Mouse (Mus musculus) forebrain, postnatal 0 days (tissue): ENCODE measurements around the gene Ppard. TPM values are rescaled to one million over a fixed set of nuclear protein-coding genes. Genes with fewer than 3 reads are reported as not detected.

Experiments used
- ATAC-seq: fragments of 200-750 bp; cut with Nextera tagmentation; 2 replicates; pipeline ENCODE4 v1.8.0; 2017; ENCODE audit warnings: mild to moderate bottlenecking, moderate library complexity
- DNase-seq: peaks from one replicate; pipeline ENCODE4 v3.0.0-alpha.2; 2015
- H3K27ac ChIP-seq: fragments of 300-500 bp; sonication (generic); 2 replicates; pipeline ENCODE4 v1.5.1; 2014; ENCODE audit warnings: low read depth, mild to moderate bottlenecking, antibody characterized with exemption, low read length, moderate library complexity, mixed read lengths
- H3K27me3 ChIP-seq: fragments of 300-500 bp; sonication (generic); 2 replicates; pipeline ENCODE4 v1.6.1; 2014; ENCODE audit warnings: mild to moderate bottlenecking, low read length, mixed read lengths; ENCODE audit not compliant: insufficient read depth
- H3K36me3 ChIP-seq: fragments of 300-500 bp; sonication (generic); 2 replicates; pipeline ENCODE4 v1.6.1; 2014; ENCODE audit warnings: mild to moderate bottlenecking, moderate library complexity; ENCODE audit not compliant: insufficient read depth
- H3K4me1 ChIP-seq: fragments of 300-500 bp; sonication (generic); 2 replicates; pipeline ENCODE4 v1.6.1; 2014; ENCODE audit warnings: antibody characterized with exemption; ENCODE audit not compliant: insufficient read depth
- H3K4me2 ChIP-seq: fragments of 300-500 bp; sonication (generic); 2 replicates; pipeline ENCODE4 v1.6.1; 2014; ENCODE audit warnings: low read depth, mild to moderate bottlenecking, moderate library complexity
- H3K4me3 ChIP-seq: fragments of 300-500 bp; sonication (generic); 2 replicates; pipeline ENCODE4 v1.5.1; 2014; ENCODE audit warnings: low read depth, low read length, mixed read lengths
- H3K9ac ChIP-seq: fragments of 300-500 bp; sonication (generic); 2 replicates; pipeline ENCODE4 v1.6.1; 2014; ENCODE audit warnings: mild to moderate bottlenecking
- H3K9me3 ChIP-seq: fragments of 300-500 bp; sonication (generic); 2 replicates; pipeline ENCODE4 v1.6.1; 2016; ENCODE audit warnings: low read length
- CTCF ChIP-seq: sonication (generic); IDR thresholded peaks from 2 replicates; pipeline ENCODE4 v1.5.1; 2016; ENCODE audit warnings: antibody characterized with exemption, control low read depth, low read depth
- WGBS: fragments of 180-500 bp; shearing (Covaris S2); extraction: QIAGEN DNeasy Blood & Tissue Kit; methylation state at CpG from one replicate; pipeline ENCODE4 v1.1.7; 2014; 5-methylcytosine and 5-hydroxymethylcytosine counted together
- polyA plus RNA-seq: library from polyadenylated mRNA; unstranded; fragments of >200 nt; fragmentation: Nextera tagmentation; extraction: Ambion mirVana; gene quantifications from 2 replicates; pipeline ENCODE4 v1.2.1, GENCODE M21; 2015
- total RNA-seq: library from RNA; depleted of rRNA; stranded (reverse); fragments of >200 nt; gene quantifications from 2 replicates; pipeline ENCODE4 v1.2.3, GENCODE M21; 2014

Ppard gene
- total and polyA plus RNA-seq, 2 experiments from 2014 or later: 1.3 to 7.9 TPM

DNA sequence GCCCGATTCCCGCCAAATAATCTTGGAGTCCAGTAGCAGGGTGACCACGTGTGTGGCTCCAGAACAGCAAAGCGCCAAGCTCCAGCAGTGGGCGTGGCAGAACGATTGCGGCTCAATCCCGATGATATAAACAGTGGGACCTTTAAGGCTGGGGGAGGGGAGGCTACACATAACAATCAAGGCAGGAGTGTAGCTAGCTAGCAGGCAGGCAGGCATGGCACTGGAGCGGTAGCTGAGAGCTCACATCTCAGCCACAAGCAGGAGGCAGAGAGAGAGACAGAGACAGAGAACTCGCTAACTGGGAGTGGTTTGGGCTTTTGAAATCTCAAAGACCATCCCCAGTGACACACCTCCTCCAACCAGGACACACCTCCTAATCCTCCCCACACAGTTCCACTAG is 72.7 kb downstream of the Ppard start:
- no peaks in the 10 kb centered on the region for H3K27me3 ChIP-seq
- 51% methylated on average over 10 of the region's 10 CpGs for WGBS
- H3K4me3 ChIP-seq: no peak overlapping the region
- TF ChIP-seq CTCF: no peak
- H3K4me2 ChIP-seq: no peak overlapping the region
- no peaks in the 10 kb centered on the region for H3K4me1 ChIP-seq
- H3K9me3 ChIP-seq: no peaks in the 10 kb centered on the region
- H3K9ac ChIP-seq: no peak overlapping the region
- H3K27ac ChIP-seq: no peak overlapping the region
- no peaks in the 10 kb centered on the region for H3K36me3 ChIP-seq
- ATAC-seq (no peak), DNase-seq (no peak)

DNA sequence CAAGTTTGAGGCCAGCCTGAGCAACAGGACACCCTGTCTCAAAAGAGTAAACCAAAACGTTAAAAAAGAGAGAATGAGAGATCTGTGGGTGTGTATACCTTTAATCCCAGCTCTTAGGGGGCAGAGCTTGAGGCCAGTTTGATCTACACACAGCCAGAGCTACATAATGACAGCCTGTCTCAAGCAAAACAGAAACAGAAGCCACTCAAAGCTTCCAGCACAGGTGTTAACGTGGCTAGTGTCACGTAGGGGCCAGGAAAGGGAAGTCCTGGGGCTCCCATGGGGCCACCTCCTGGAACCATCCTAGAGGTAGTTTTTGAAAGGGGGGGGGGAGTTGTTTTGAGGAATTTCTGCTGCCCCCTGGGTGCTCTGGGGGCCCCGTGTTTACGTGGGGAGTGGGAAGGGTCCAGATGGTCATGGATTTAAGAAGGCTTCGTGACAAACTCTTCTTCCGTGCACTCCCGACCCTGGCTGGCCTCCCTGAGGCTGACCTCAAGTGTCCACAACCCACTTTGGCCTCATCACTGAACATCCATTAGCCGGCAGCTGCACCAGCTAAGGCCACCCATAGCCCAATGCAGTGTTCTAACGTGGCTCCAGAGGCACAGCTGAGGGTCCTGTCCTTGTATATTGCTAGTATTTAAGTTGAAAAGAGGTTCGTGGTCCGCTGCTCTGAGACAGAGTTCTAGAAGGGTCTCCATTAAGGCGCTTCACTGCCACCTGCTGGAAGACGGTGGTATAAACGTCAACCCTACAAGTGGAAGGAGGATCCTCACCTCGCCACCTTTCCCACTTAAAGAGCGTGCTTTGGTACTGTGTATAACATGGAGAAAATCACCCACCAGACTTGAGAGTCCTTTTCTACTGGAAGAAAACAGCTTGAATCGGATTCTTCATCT is 76.0 kb downstream of the Ppard start:
- ATAC-seq: no peak
- no peak overlapping the region for H3K9ac ChIP-seq
- 21% methylated on average over 18 of the region's 18 CpGs for WGBS

DNA sequence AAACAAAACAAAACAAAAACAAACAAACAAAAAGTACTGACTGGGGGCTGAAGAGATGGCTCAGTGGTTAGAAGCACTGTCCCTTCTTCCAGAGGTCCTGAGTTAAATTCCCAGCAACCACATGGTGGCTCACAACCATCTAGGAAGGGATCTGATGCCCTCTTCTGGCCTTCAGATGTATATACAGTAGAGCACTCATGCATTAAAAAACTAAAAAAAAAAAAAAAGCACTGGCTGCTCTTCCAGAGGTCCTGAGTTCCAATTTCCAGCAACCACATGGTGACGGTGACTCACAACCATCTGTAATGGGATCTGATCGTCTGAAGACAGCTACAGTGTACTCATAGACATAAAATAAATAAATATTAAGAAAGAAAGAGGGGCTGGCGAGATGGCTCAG is 78.3 kb downstream of the Ppard start:
- WGBS: 74% methylated on average over 3 of the region's 3 CpGs
- Histone ChIP-seq H3K27ac (no peak overlapping the region), H3K9ac (no peak overlapping the region), H3K36me3 (peaks cover 4% of the 10 kb centered on the region; the same call in 1 of the 2 replicates), H3K27me3 (no peaks in the 10 kb centered on the region), H3K4me1 (peaks cover 4% of the 10 kb centered on the region; the same call in 1 of the 2 replicates), H3K4me3 (no peak overlapping the region), H3K4me2 (no peak overlapping the region), H3K9me3 (no peaks in the 10 kb centered on the region)
- DNase-seq: no peak
- no peak for TF ChIP-seq CTCF
- no peak for ATAC-seq

More for the DNA sequence above, 76.0 kb downstream of the Ppard start:
- Histone ChIP-seq H3K4me2 (no peak overlapping the region), H3K36me3 (no peaks in the 10 kb centered on the region), H3K9me3 (no peaks in the 10 kb centered on the region), H3K27me3 (no peaks in the 10 kb centered on the region), H3K4me3 (no peak overlapping the region), H3K27ac (no peak overlapping the region), H3K4me1 (no peaks in the 10 kb centered on the region)
- peak; percentile 92 for TF ChIP-seq CTCF
- DNase-seq: peak; percentile 90

DNA sequence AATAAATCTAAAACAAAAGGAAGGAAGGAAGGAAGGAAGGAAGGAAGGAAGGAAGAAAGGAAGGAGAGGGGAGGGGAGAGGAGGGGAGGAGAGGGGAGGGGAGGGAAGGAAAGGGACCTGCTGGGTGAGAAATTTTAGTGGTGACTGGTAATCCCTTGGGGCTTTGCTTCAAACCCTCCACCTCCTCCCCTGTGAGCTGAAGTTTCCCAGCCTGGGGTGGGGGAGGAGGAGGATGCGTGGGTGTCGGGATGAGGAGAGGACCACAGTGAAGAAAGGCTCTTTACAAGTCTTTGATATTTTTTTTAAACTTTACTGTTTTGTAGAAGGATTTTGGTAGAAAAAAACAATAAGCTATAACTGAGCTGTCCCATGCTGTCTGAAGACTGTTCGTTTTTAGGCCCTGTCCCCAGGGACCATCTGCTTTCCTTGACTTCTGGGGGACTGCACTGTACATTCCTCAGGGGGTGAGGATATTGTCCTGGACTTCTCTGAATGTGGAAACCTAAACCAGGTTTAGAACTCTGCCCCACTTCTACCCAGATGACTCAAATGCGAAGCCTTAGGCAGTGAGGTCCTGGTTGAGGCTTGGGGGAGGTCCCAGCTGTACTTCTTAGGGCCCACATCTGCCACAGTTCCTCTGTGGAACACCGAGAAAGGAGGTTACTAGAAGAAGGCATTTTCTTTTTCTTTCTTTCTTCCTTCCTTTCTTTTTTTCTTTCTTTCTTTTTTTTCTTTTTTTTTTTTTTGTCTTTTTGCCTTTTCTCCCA is 79.0 kb downstream of the Ppard start:
- Histone ChIP-seq H3K27ac (no peak overlapping the region), H3K4me3 (no peak overlapping the region), H3K4me2 (no peak overlapping the region), H3K9ac (no peak overlapping the region), H3K27me3 (no peaks in the 10 kb centered on the region), H3K4me1 (peaks cover 4% of the 10 kb centered on the region; the same call in 1 of the 2 replicates), H3K36me3 (peaks cover 10% of the 10 kb centered on the region), H3K9me3 (no peaks in the 10 kb centered on the region)
- no peak for ATAC-seq
- WGBS: 74% methylated on average over 5 of the region's 5 CpGs
- TF ChIP-seq CTCF: no peak
- no peak for DNase-seq

DNA sequence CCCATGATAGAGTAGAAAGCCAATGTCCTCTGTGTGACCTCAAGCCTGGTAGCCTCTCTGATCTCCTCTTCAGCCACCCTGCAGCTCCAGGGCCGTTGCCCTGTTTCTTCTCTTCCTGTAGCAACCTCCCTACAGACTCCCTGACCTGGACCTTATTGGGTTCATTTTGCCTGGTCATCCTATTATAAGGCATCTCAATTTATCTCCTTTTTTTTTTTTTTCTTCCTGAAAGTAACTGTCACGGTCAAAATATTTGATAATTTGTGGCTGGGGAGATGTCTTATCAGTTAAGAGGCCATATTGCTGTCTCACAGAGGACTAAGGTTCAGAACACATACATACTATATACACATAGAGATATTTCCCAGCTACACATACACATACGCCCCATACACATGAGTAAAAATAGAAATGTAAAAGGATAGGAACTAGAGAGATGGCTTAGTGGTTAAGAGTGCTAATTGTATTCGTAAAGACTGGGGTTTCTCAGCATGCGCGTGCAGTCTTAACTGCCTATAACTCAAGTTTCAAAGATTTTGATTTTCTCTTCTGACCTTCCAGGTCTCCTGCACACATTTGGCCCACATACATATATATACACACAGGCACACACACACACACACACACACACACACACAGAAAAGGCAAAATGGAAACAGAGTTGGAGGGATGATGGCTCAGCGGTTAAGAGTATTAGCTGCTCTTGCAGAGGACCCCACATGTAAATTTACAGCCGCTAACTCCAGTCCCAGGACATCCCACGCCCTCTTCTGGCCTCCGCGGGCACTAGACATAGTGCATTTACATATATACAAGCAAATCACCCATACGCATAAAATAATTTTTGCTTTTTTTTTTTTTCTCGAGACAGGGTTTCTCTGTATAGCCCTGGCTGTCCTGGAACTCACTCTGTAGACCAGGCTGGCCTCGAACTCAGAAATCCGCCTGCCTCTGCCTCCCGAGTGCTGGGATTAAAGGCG is 80.0 kb downstream of the Ppard start:
- Histone ChIP-seq H3K4me1 (peaks cover 4% of the 10 kb centered on the region; the same call in 1 of the 2 replicates), H3K4me2 (peak overlapping the region; percentile 79), H3K9me3 (no peaks in the 10 kb centered on the region), H3K27ac (no peak overlapping the region), H3K4me3 (peak overlapping the region; percentile 79), H3K27me3 (no peaks in the 10 kb centered on the region), H3K36me3 (peaks cover 10% of the 10 kb centered on the region), H3K9ac (peak overlapping the region; percentile 74; the same call in 1 of the 2 replicates)
- peak; percentile 35 for TF ChIP-seq CTCF
- WGBS: 25% methylated on average over 17 of the region's 17 CpGs
- ATAC-seq: peak; percentile 10; the same call in 1 of the 2 replicates
- no peak for DNase-seq

DNA sequence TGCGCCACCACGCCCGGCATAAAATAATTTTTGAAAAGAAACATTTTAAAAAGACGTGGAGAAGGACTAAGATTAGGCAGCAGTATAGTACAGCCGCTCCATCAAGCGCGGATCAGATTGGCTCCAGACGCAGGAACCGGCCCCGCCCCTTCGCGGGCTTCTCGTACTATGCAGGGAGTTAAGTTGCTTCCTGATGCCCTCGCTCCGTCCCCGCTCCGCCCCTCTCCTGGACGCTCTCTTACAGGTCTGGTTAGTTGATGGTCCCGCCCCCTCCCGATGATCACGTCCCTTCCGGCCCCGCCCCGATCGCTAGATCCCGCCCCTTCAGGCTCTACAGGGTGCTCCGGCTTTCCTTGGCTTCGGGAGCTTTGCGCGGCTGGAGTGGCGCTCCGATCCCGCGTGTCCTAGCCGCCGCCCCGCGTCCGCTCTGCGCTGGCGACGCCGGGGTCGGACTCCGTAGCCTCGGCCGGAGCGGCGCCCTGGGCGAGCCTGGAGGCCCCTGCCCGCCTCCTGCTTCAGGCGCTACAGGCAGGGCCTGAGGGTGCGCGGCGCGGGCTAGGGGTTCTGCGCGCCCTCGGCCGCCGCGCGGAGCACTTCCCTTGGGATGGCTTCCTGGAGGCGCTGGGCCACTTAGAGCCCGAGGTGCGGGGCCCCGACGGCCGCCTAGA is 80.8 kb downstream of the Ppard start, which contains the start of gene Fance:
Fance (plus strand) TSS at position 308 of the 668 bp plus-strand sequence.
- TF ChIP-seq CTCF: no peak
- H3K27me3 ChIP-seq: no peaks in the 10 kb centered on the region
- peak within 1 kb of the TSS; percentile 79 for H3K4me3 ChIP-seq
- peak within 1 kb of the TSS; percentile 92 for H3K27ac ChIP-seq
- H3K4me2 ChIP-seq: peak within 1 kb of the TSS; percentile 79
- peak within 1 kb of the TSS; percentile 74 for H3K9ac ChIP-seq
- DNase-seq (peak; percentile 98), ATAC-seq (peak; percentile 98)
- H3K36me3 ChIP-seq: peaks cover 15% of the 10 kb centered on the region
- peaks cover 4% of the 10 kb centered on the region; the same call in 1 of the 2 replicates for H3K4me1 ChIP-seq
- H3K9me3 ChIP-seq: no peaks in the 10 kb centered on the region
- 1% methylated on average over 60 of the region's 69 CpGs for WGBS
